Mouse (Mus musculus) limb, embryonic 13.5 days (tissue): ENCODE measurements at regions not wholly inside any gene's neighbourhood (a gene's known extent, or its start where the extent isn't known, plus 50 kb on each side); places are given as distances from the start of the nearest gene placed in this dataset.

Experiments
- ATAC-seq: fragments of 200-750 bp; cut with Nextera tagmentation; 2 replicates; pipeline ENCODE4 v1.8.0; 2017; ENCODE audit warnings: low read depth, moderate number of reproducible peaks, moderate TSS enrichment; ENCODE audit not compliant: low FRiP score
- H3K27ac ChIP-seq: fragments of 300-500 bp; sonication (generic); 2 replicates; pipeline ENCODE4 v1.5.1; 2015; ENCODE audit warnings: inconsistent platforms, mild to moderate bottlenecking, moderate library complexity
- H3K27me3 ChIP-seq: fragments of 300-500 bp; sonication (generic); 2 replicates; pipeline ENCODE4 v1.6.1; 2015; ENCODE audit warnings: mild to moderate bottlenecking, inconsistent platforms
- H3K36me3 ChIP-seq: fragments of 300-500 bp; sonication (generic); 2 replicates; pipeline ENCODE4 v1.6.1; 2015; ENCODE audit warnings: inconsistent platforms, mild to moderate bottlenecking, moderate library complexity
- H3K4me1 ChIP-seq: fragments of 300-500 bp; sonication (generic); 2 replicates; pipeline ENCODE4 v1.6.1; 2015; ENCODE audit warnings: inconsistent platforms
- H3K4me2 ChIP-seq: fragments of 300-500 bp; sonication (generic); replicated peaks from 2 replicates; pipeline ENCODE4 v1.6.1; 2015; ENCODE audit warnings: inconsistent platforms, mild to moderate bottlenecking, moderate library complexity
- H3K4me3 ChIP-seq: fragments of 300-500 bp; sonication (generic); 2 replicates; pipeline ENCODE4 v1.5.1; 2015; ENCODE audit warnings: moderate library complexity, mild to moderate bottlenecking, inconsistent platforms
- H3K9ac ChIP-seq: fragments of 300-500 bp; sonication (generic); 2 replicates; pipeline ENCODE4 v1.6.1; 2015; ENCODE audit warnings: mild to moderate bottlenecking, inconsistent platforms
- H3K9me3 ChIP-seq: fragments of 300-500 bp; sonication (generic); 2 replicates; pipeline ENCODE4 v1.6.1; 2016; ENCODE audit warnings: inconsistent platforms
- WGBS: fragments of 180-500 bp; shearing (Covaris S2); methylation state at CpG from one replicate; pipeline ENCODE4 v1.1.7; 2015; 5-methylcytosine and 5-hydroxymethylcytosine counted together

- Histone ChIP-seq H3K4me1 (no peaks in the 10 kb centered on the region), H3K4me2 (no peak overlapping the region), H3K27ac (no peak overlapping the region), H3K9ac (no peak overlapping the region), H3K36me3 (no peaks in the 10 kb centered on the region), H3K27me3 (no peaks in the 10 kb centered on the region), H3K9me3 (no peaks in the 10 kb centered on the region), H3K4me3 (no peak overlapping the region)
- 52% methylated on average over 1 of the region's 1 CpGs for WGBS
- ATAC-seq, result no peak
These were observed 75.5 kb upstream of the Inhba start for GRCm38 (mm10) chr13:15936109-15936508.

DNA sequence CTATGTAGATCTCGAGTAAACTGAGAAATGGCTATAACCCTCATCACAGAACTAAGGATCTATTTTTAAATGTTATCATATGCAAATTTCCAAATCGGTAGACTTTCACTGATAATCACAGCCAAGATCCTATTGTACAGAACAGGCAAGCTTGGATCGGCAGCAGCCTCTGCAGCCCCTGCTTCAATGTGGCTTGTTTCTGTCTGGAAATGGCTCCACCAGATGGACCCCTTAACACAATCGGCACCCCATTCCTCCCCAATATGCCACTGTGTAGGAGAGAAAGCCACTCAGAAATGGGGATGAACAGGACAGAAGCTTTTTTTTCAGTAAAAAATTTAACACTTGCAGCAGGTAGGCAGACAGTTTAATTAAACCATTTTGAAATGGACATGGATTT, 61.5 kb upstream of the Inhba start:
- no peak overlapping the region for H3K4me2 ChIP-seq
- no peaks in the 10 kb centered on the region for H3K9me3 ChIP-seq
- no peak overlapping the region for H3K4me3 ChIP-seq
- no peak overlapping the region for H3K9ac ChIP-seq
- no peaks in the 10 kb centered on the region for H3K27me3 ChIP-seq
- H3K4me1 ChIP-seq, result no peaks in the 10 kb centered on the region
- no peaks in the 10 kb centered on the region for H3K36me3 ChIP-seq
- ATAC-seq, result no peak
- H3K27ac ChIP-seq, result no peak overlapping the region
- 86% methylated on average over 4 of the region's 4 CpGs for WGBS

- WGBS, result 67% methylated on average over 3 of the region's 3 CpGs
- no peaks in the 10 kb centered on the region for H3K27me3 ChIP-seq
- no peak overlapping the region for H3K4me2 ChIP-seq
- no peaks in the 10 kb centered on the region for H3K9me3 ChIP-seq
- no peak overlapping the region for H3K4me3 ChIP-seq
- ATAC-seq, result no peak
- H3K4me1 ChIP-seq, result no peaks in the 10 kb centered on the region
- no peak overlapping the region for H3K27ac ChIP-seq
- no peak overlapping the region for H3K9ac ChIP-seq
- no peaks in the 10 kb centered on the region for H3K36me3 ChIP-seq
These were observed 60.6 kb upstream of the Inhba start for GRCm38 (mm10) chr13:15950885-15951610.
